Mouse (Mus musculus): Measurements from ENCODE around the gene Klrb1a.
"Not testable (repeated sequence)": the region's sequence is repeated elsewhere in the genome, so short reads cannot be mapped to it uniquely, and the experiment has no call there.

Klrb1a gene

GRCm38 (mm10) chr6:128623433-128623832, at the start of gene Klrb1a:
Klrb1a (minus strand) TSS chr6:128623533.
- not testable (repeated sequence) for DNase-seq (ENCODE audit: low read depth, low spot score)

GRCm38 (mm10) chr6:128669936-128670335, 46.6 kb upstream of the Klrb1a start:
- peak; percentile 80 for DNase-seq (ENCODE audit: low read depth, low spot score)

DNA sequence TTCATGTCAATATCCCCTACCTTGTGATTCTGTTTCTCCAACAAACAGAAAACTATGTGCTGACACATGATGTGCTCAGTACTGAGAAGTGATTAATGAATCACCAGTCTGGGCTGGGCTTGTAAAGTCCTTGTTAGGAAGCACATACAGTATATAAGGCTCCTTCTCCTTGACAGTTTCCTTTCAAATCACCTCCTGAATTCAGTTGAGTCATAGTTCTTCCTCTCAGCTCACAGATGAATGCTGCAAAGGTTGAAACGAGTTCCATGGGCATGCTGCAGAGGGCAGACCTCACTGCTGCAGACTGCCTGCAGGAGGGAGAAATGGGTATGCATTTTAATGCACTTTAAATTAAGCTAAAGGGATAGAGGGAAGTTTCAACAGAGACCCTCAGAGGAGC, 38.9 kb upstream of the Klrb1a start, which contains the start of gene Clec2h:
Gene Clec2h, plus strand, starts transcription at position 180 of the 400 bp plus-strand sequence.
- no peak for DNase-seq (ENCODE audit: low read depth, low spot score)

- no peak for DNase-seq (ENCODE audit: low read depth, low spot score)
These were observed 37.9 kb upstream of the Klrb1a start for GRCm38 (mm10) chr6:128661249-128661648.

DNA sequence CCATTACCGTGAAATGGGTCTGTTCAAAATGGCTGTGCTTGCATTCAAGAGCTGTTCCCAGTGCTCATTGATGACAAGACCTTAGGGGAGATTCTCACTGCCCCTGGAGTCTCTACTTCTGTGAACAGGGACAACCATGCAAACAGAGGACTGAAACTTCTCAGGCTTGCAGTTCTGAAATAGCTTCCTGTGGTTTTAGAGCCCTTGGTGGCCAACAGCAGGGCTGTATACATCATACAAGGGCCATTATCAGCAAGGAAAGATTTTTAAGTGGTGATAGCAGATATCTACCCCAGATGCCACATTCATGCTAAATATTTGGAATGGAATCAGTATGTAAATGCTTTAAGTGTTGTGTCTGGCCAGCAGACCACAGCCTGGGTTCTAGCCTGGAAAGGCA, 29.6 kb upstream of the Klrb1a start:
- DNase-seq (ENCODE audit: low read depth, low spot score) = no peak

- not testable (repeated sequence) for DNase-seq (ENCODE audit: low read depth, low spot score)
These were observed 27.5 kb upstream of the Klrb1a start for GRCm38 (mm10) chr6:128650827-128651226.

DNA sequence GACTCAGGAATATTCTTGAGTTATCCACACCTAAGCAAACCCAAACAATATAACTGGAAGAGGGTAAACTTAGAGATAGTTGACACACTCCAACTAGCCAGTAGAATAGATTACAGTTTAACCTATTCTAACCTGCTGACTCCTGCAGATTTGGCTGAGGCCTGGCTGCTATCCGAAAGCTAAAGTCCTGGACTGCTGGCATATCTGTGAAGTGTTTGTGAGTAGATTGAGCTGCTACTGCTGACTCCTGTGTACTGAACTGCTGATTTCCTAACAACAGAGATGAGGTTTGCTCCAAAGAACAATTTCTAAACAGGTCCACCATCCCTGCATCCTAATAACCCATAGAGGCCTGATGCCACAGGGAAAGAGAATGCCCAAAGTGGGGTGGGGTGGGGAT, 26.9 kb upstream of the Klrb1a start:
- no peak for DNase-seq (ENCODE audit: low read depth, low spot score)

GRCm38 (mm10) chr6:128649681-128650080, 26.3 kb upstream of the Klrb1a start:
- DNase-seq (ENCODE audit: low read depth, low spot score) = no peak

- not testable (repeated sequence) for DNase-seq (ENCODE audit: low read depth, low spot score)
These were observed 22.4 kb upstream of the Klrb1a start for GRCm38 (mm10) chr6:128645708-128646107.

DNA sequence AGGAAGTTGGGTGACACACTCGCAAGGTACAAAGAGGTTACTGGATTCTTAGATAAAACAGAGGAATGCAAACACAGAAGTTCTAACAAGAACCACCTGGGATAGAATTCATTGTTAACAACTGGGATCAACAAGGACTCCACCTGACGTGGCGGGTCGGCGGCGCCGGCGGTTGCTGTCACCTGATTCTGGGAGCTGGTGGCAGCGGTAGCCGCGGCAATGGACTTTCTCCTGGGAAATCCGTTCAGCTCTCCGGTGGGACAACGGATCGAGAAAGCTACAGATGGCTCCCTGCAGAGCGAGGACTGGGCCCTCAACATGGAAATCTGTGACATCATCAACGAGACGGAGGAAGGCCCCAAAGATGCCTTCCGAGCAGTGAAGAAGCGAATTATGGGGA, 21.4 kb upstream of the Klrb1a start:
- not testable (repeated sequence) for DNase-seq (ENCODE audit: low read depth, low spot score)

DNA sequence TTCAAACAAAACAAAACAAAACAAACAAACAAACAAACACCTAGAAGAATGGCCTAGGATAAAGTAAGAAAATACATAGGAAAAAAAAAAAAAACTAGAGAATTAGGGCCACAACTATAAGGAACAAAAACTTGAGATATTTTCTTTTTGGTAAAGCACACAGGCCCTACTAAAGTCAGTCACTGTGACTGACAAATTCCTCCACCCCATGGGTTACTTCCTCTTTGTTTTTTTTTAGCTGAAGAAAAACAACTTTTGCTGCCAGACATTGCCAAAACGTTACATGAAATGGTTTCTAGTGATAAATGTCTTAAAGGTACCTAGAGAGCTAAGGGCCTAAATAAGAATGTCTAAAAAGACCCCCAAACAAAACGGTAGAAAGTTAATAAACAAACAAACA, 20.7 kb upstream of the Klrb1a start:
- no peak for DNase-seq (ENCODE audit: low read depth, low spot score)

- no peak for DNase-seq (ENCODE audit: low read depth, low spot score)
These were observed 17.9 kb upstream of the Klrb1a start for GRCm38 (mm10) chr6:128641116-128641716.

GRCm38 (mm10) chr6:128640673-128641072, 17.3 kb upstream of the Klrb1a start:
- no peak for DNase-seq (ENCODE audit: low read depth, low spot score)

- DNase-seq (ENCODE audit: low read depth, low spot score) = not testable (repeated sequence)
These were observed 7.9 kb upstream of the Klrb1a start for GRCm38 (mm10) chr6:128630912-128631905.

DNA sequence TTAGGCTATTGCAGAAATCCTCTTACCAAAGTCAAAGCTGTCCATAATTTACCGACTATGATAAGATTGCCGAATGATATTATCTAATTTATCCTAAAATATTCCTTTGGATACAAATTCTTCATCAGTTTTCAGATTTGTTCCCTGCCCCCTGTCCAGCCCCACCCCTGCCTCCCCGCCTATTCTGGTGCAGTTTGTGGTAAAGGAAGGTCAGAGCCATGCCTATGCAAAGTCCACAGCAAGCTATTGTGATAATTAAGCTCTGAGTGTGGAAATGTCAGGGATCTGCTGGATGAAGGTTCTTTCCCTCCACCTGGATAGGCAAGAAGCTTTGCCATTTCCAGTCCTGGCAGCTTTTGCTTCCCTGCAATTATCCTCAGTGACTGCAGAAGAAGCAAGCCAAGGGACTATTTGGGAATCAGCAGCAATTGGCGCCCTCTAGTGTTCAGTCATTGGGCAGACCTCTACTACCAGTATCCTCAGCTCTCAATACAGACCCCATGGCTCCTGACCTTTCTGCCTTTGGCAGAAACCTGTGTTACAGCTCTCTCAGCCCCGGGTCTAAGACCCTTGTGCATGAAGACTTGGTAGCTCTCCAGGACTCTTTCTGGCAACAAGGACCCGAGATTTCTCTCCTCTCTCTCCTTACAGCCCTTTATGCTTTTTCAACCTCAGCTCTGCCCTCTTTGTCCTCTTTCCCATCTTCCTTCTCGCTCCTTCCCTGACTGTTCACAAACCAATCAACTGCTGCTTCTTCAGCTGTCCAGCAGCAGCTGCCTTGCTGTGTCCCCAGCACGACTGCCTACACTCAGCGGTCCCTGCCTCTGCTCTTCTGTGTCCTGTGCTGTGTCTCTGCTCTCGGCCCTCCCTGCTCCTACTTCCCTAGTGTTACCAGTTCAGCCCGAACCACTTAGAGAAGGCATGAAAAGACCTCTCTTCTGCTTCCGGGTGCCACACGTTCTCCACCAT, 6.7 kb upstream of the Klrb1a start:
- DNase-seq (ENCODE audit: low read depth, low spot score) = peak; percentile 86

DNA sequence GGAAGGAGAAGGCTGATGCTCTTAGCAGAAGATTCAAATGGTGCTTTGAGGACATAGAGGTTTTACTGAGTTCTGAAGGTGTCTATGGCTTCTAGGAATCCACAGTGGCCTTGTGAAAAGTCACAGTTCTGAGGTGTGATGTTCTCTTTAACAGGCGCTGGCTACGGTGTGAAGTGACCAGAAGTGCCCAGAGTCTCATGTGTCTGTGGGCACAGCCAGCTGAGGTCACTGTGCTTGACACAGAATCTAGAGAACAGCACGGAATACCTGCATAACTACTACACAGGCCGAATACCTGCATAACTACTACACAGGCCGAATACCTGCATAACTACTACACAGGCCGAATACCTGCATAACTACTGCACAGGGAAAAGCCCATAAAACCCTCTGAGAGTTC, 1.9 kb upstream of the Klrb1a start:
- not testable (repeated sequence) for DNase-seq (ENCODE audit: low read depth, low spot score)

- no peak for DNase-seq (ENCODE audit: low read depth, low spot score)
These were observed 1.1 kb upstream of the Klrb1a start for GRCm38 (mm10) chr6:128624425-128624824.

GRCm38 (mm10) chr6:128622733-128623132, 600 bp downstream of the Klrb1a start:
- no peak for DNase-seq (ENCODE audit: low read depth, low spot score)

- no peak for DNase-seq (ENCODE audit: low read depth, low spot score)
These were observed 17.0 kb downstream of the Klrb1a start for GRCm38 (mm10) chr6:128606350-128606749.

- peak; percentile 66 for DNase-seq (ENCODE audit: low read depth, low spot score)
These were observed 18.8 kb downstream of the Klrb1a start for GRCm38 (mm10) chr6:128604512-128604911.

DNA sequence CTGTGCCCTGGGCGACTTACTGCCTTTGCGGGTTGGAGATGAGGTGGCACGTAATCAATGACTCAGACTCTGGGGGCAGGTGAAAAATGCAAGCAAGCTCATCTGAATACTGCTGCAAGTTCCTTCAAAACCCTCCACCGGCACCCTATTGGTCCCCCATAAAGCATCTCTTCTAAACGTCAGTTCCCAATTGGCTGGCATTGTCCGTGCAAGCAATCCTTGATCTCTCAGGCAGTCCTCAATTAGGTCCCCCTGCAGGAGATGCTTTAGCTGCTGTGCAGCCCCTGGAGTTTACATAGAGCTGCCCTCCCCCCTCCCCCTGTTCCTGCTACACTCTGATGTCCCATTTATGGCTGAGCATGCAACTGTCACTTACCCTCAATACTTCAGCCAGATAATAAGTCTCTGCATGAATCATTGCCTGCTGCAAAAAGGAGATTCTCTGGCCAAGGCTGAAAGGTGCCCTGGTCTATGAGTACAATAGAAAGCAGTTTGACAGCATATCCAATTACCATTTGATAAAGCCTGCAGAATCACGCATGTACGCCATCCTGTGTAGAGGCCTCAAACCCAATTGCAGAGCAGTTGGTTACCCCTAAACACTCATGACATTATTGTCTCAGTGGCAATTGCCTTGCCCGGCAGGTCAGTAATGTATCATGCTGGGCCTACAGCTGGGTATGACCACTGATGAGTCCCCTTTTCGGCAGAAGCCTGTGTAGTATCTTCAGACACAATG, 20.7 kb downstream of the Klrb1a start:
- no peak for DNase-seq (ENCODE audit: low read depth, low spot score)
